Mouse (Mus musculus) intestine, postnatal 0 days (tissue): Measurements from ENCODE around the gene Tspan31. TPM values are rescaled to one million over a fixed set of nuclear protein-coding genes. Genes with fewer than 3 reads are reported as not detected.
A peak's percentile ranks its signal among the peaks of the same experiment; 100 is the strongest.

Experiments
- ATAC-seq: fragments of 200-750 bp; cut with Nextera tagmentation; 2 replicates; pipeline ENCODE4 v1.8.0; 2017; ENCODE audit warnings: mild to moderate bottlenecking, moderate TSS enrichment, moderate library complexity
- H3K27ac ChIP-seq: fragments of 300-500 bp; sonication (generic); 2 replicates; pipeline ENCODE4 v1.5.1; 2014; ENCODE audit warnings: mild to moderate bottlenecking, low read depth, low read length, moderate library complexity
- H3K27me3 ChIP-seq: fragments of 300-500 bp; sonication (generic); replicated peaks from 2 replicates; pipeline ENCODE4 v1.6.1; 2014; ENCODE audit warnings: low read length, mixed read lengths; ENCODE audit not compliant: control insufficient read depth, insufficient read depth
- H3K36me3 ChIP-seq: fragments of 300-500 bp; sonication (generic); 2 replicates; pipeline ENCODE4 v1.6.1; 2014; ENCODE audit warnings: mild to moderate bottlenecking, moderate library complexity; ENCODE audit not compliant: control insufficient read depth, insufficient read depth
- H3K4me1 ChIP-seq: fragments of 300-500 bp; sonication (generic); replicated peaks from 2 replicates; pipeline ENCODE4 v1.6.1; 2014; ENCODE audit warnings: antibody characterized with exemption, low read length, mixed read lengths; ENCODE audit not compliant: control insufficient read depth, insufficient read depth
- H3K4me2 ChIP-seq: fragments of 300-500 bp; sonication (generic); replicated peaks from 2 replicates; pipeline ENCODE4 v1.6.1; 2014; ENCODE audit warnings: low read depth, mild to moderate bottlenecking, moderate library complexity
- H3K4me3 ChIP-seq: fragments of 300-500 bp; sonication (generic); 2 replicates; pipeline ENCODE4 v1.5.1; 2014; ENCODE audit warnings: low read depth, low read length
- H3K9ac ChIP-seq: fragments of 300-500 bp; sonication (generic); 2 replicates; pipeline ENCODE4 v1.6.1; 2014; ENCODE audit warnings: mild to moderate bottlenecking, low read depth, low read length
- H3K9me3 ChIP-seq: fragments of 300-500 bp; sonication (generic); 2 replicates; pipeline ENCODE4 v1.6.1; 2016; ENCODE audit warnings: mixed run types; ENCODE audit not compliant: control insufficient read depth
- CTCF ChIP-seq: sonication (generic); IDR thresholded peaks from 2 replicates; pipeline ENCODE4 v1.5.1; 2016; ENCODE audit warnings: low read depth, mild to moderate bottlenecking, control low read depth, antibody characterized with exemption, moderate library complexity
- WGBS: fragments of 180-500 bp; shearing (Covaris S2); extraction: QIAGEN DNeasy Blood & Tissue Kit; methylation state at CpG from one replicate; pipeline ENCODE4 v1.1.7; 2014; 5-methylcytosine and 5-hydroxymethylcytosine counted together
- polyA plus RNA-seq: library from polyadenylated mRNA; unstranded; fragments of >200 nt; fragmentation: Nextera tagmentation; extraction: Ambion mirVana; gene quantifications from 2 replicates; pipeline ENCODE4 v1.2.1, GENCODE M21; 2015

The Tspan31 gene
- polyA plus RNA-seq, 1 experiment from 2014 or later = 300 TPM

- Histone ChIP-seq H3K9ac (peak overlapping the region; percentile 64), H3K27me3 (no peaks in the 10 kb centered on the region), H3K4me1 (0 out of 2 replicates have a peak, but pooled peaks cover 2% of the 10 kb centered on the region), H3K36me3 (peaks cover 10% of the 10 kb centered on the region), H3K9me3 (no peaks in the 10 kb centered on the region), H3K4me2 (peak overlapping the region; percentile 100), H3K27ac (no peak overlapping the region), H3K4me3 (peak overlapping the region; percentile 78)
- TF ChIP-seq CTCF = no peak
- WGBS = under 1% methylated on average over 43 of the region's 92 CpGs
- no peak for ATAC-seq
Measured at GRCm38 (mm10) chr10:127059174-127059967, 10.7 kb downstream of the Tspan31 start.

- Histone ChIP-seq H3K4me2 (peak overlapping the region; percentile 100), H3K9ac (no peak overlapping the region), H3K9me3 (no peaks in the 10 kb centered on the region), H3K27me3 (no peaks in the 10 kb centered on the region), H3K4me3 (peak overlapping the region; percentile 78), H3K4me1 (no peaks in the 10 kb centered on the region), H3K36me3 (peaks cover 10% of the 10 kb centered on the region), H3K27ac (no peak overlapping the region)
- TF ChIP-seq CTCF = no peak
- WGBS = 9% methylated on average over 8 of the region's 8 CpGs
- ATAC-seq = no peak
Measured at GRCm38 (mm10) chr10:127058708-127059107, 11.4 kb downstream of the Tspan31 start.

- Histone ChIP-seq H3K4me1 (no peaks in the 10 kb centered on the region), H3K4me3 (peak overlapping the region; percentile 78; the same call in 1 of the 2 replicates), H3K27me3 (no peaks in the 10 kb centered on the region), H3K4me2 (peak overlapping the region; percentile 100), H3K9me3 (no peaks in the 10 kb centered on the region), H3K9ac (no peak overlapping the region), H3K36me3 (peaks cover 10% of the 10 kb centered on the region), H3K27ac (no peak overlapping the region)
- 2% methylated on average over 9 of the region's 9 CpGs for WGBS
- TF ChIP-seq CTCF = peak; percentile 99
- no peak; the same call in 1 of the 2 replicates for ATAC-seq
Measured at GRCm38 (mm10) chr10:127058161-127058560, 11.9 kb downstream of the Tspan31 start.

DNA sequence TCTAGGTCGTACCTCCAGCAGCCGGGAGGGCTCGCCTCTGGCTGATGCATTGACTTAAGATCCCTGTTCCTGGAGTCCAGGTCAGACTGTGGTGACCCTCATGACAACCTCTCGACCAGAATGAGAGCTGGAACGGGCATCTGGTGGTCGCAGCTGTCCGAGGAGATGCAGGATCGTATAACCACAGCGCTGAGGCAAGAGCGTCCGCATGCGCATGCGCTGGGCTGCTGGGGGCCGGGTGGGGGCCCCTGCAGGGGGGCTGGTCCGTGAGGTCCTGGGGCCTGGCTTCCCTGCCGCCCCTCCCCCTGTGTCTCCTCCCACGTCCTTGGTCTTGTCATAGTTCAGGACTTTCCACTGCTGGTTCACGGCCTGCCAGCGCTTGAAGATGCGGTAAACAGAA lies 13.6 kb downstream of the Tspan31 start:
- no peak overlapping the region for H3K4me3 ChIP-seq
- H3K9me3 ChIP-seq = no peaks in the 10 kb centered on the region
- H3K27me3 ChIP-seq = peaks cover 1% of the 10 kb centered on the region; the same call in 1 of the 2 replicates
- no peak for TF ChIP-seq CTCF
- 83% methylated on average over 20 of the region's 20 CpGs for WGBS
- no peaks in the 10 kb centered on the region for H3K4me1 ChIP-seq
- no peak for ATAC-seq
- H3K36me3 ChIP-seq = peaks cover 10% of the 10 kb centered on the region
- no peak overlapping the region for H3K27ac ChIP-seq
- H3K9ac ChIP-seq = no peak overlapping the region
- no peak overlapping the region for H3K4me2 ChIP-seq

- Histone ChIP-seq H3K4me1 (no peaks in the 10 kb centered on the region), H3K4me3 (no peak overlapping the region), H3K27ac (no peak overlapping the region), H3K4me2 (no peak overlapping the region), H3K9ac (no peak overlapping the region), H3K27me3 (peaks cover 10% of the 10 kb centered on the region), H3K36me3 (peaks cover 10% of the 10 kb centered on the region), H3K9me3 (no peaks in the 10 kb centered on the region)
- no peak for TF ChIP-seq CTCF
- no peak for ATAC-seq
- WGBS = 79% methylated on average over 8 of the region's 8 CpGs
Measured at GRCm38 (mm10) chr10:127055406-127055805, 14.7 kb downstream of the Tspan31 start.

DNA sequence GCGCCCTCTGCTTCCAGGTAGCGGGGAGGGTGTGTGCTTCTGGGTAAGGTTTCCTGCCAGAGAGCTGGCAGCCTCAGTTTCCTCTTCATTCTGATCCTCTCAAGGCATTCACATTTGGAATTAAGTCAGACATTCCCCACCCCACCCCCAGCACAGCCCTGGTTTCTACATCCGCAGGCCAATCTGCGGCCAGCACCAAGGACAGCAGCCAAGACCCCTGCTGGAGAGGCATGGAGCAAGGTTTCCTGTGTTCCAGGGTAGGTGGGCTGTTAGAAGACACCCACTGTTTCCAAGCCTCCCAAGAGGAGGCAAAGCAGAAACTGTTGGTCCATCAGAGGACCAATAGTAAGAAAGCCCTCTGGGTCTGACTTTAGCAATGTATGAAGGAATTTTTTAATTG lies 15.4 kb downstream of the Tspan31 start:
- 0 out of 2 replicates have a peak, but pooled peaks have one; percentile 7 for TF ChIP-seq CTCF
- Histone ChIP-seq H3K4me1 (no peaks in the 10 kb centered on the region), H3K36me3 (peaks cover 10% of the 10 kb centered on the region), H3K4me3 (no peak overlapping the region), H3K27ac (no peak overlapping the region), H3K9me3 (no peaks in the 10 kb centered on the region), H3K4me2 (no peak overlapping the region), H3K9ac (no peak overlapping the region), H3K27me3 (peaks cover 17% of the 10 kb centered on the region)
- WGBS = 72% methylated on average over 4 of the region's 4 CpGs
- no peak for ATAC-seq
